Mouse (Mus musculus): ENCODE data around the gene Adh1. TPM values are rescaled to one million over a fixed set of nuclear protein-coding genes. Genes with fewer than 3 reads are reported as not detected.

Gene Adh1
- polyA plus RNA-seq, 1 experiment, result 0.11 TPM

DNA sequence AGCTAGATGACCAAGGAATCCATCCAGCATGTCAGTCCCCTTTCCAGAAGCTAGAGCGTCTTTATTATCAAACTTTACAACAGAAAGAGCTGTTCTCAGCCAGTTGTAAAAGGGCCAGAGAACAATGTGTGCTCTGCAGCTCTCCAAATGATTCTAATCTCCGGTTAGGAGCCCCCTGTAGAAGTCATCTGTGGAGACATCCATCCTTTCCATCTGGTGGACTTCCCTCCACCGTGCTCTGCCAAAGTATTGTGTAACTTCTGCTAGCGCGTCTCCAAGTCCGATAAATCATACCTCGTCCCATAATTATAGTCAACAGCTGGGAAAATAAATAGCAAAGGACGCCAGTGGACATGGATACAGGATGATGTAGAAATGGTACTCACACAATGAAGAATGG, 12.0 kb upstream of the Adh1 start:
- H3K9me3 ChIP-seq, result no peaks in the 10 kb centered on the region
- H3K4me1 ChIP-seq, result no peaks in the 10 kb centered on the region
- no peak overlapping the region for H3K4me3 ChIP-seq (replicated peaks)
- no peaks in the 10 kb centered on the region for H3K36me3 ChIP-seq (replicated peaks; ENCODE audit: low read length)
- no peak for TF ChIP-seq FLI1 (IDR thresholded peaks at IDR 0.05; ENCODE audit: low read length)
- no peak for TF ChIP-seq GATA1 (IDR thresholded peaks at IDR 0.05; ENCODE audit: borderline replicate concordance, low read length)
- peaks cover 5% of the 10 kb centered on the region for H3K27me3 ChIP-seq (replicated peaks)

DNA sequence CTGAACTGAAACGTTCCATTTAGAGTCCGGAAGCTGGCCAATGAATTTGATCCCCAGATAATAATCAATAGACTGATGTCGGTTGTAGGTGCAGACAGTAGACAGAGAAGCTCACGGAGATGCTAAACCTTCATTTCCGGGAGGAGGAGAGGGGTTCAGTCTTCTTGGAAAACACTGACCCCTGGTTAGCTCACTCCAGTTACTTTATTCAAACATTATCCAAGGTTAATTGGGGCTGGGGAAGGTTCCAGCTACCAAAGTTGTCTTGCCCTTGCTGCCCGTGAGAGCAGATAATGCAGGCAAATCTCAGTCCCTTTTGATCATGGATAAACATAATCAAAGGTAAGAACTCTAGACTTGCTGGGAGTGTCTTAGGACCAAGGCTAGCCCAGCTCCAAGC, 9.6 kb upstream of the Adh1 start:
- H3K27me3 ChIP-seq (replicated peaks), result peaks cover 5% of the 10 kb centered on the region
- H3K9me3 ChIP-seq, result no peaks in the 10 kb centered on the region
- TF ChIP-seq FLI1 (IDR thresholded peaks at IDR 0.05; ENCODE audit: low read length) (no peak), GATA1 (IDR thresholded peaks at IDR 0.05; ENCODE audit: borderline replicate concordance, low read length) (no peak)
- no peaks in the 10 kb centered on the region for H3K4me1 ChIP-seq
- H3K36me3 ChIP-seq (replicated peaks; ENCODE audit: low read length), result no peaks in the 10 kb centered on the region
- no peak overlapping the region for H3K4me3 ChIP-seq (replicated peaks)

GRCm38 (mm10) chr3:138254205-138254604, 6.6 kb upstream of the Adh1 start:
- Histone ChIP-seq H3K27me3 (replicated peaks) (no peaks in the 10 kb centered on the region), H3K4me1 (no peaks in the 10 kb centered on the region), H3K9me3 (no peaks in the 10 kb centered on the region), H3K4me3 (replicated peaks) (no peak overlapping the region), H3K36me3 (replicated peaks; ENCODE audit: low read length) (no peaks in the 10 kb centered on the region)
- TF ChIP-seq FLI1 (IDR thresholded peaks at IDR 0.05; ENCODE audit: low read length) (no peak), GATA1 (IDR thresholded peaks at IDR 0.05; ENCODE audit: borderline replicate concordance, low read length) (no peak)

- no peaks in the 10 kb centered on the region for H3K4me1 ChIP-seq
- H3K36me3 ChIP-seq (replicated peaks; ENCODE audit: low read length), result no peaks in the 10 kb centered on the region
- H3K9me3 ChIP-seq, result no peaks in the 10 kb centered on the region
- no peak overlapping the region for H3K4me3 ChIP-seq (replicated peaks)
- no peaks in the 10 kb centered on the region for H3K27me3 ChIP-seq (replicated peaks)
- no peak for TF ChIP-seq GATA1 (IDR thresholded peaks at IDR 0.05; ENCODE audit: borderline replicate concordance, low read length)
- TF ChIP-seq FLI1 (IDR thresholded peaks at IDR 0.05; ENCODE audit: low read length), result no peak
These were observed 5.4 kb upstream of the Adh1 start for GRCm38 (mm10) chr3:138255366-138255765.

GRCm38 (mm10) chr3:138255780-138256550, 4.8 kb upstream of the Adh1 start:
- Histone ChIP-seq H3K4me1 (no peaks in the 10 kb centered on the region), H3K27me3 (replicated peaks) (no peaks in the 10 kb centered on the region), H3K4me3 (replicated peaks) (no peak overlapping the region), H3K9me3 (no peaks in the 10 kb centered on the region), H3K36me3 (replicated peaks; ENCODE audit: low read length) (no peaks in the 10 kb centered on the region)
- TF ChIP-seq FLI1 (IDR thresholded peaks at IDR 0.05; ENCODE audit: low read length) (no peak), GATA1 (IDR thresholded peaks at IDR 0.05; ENCODE audit: borderline replicate concordance, low read length) (no peak)

DNA sequence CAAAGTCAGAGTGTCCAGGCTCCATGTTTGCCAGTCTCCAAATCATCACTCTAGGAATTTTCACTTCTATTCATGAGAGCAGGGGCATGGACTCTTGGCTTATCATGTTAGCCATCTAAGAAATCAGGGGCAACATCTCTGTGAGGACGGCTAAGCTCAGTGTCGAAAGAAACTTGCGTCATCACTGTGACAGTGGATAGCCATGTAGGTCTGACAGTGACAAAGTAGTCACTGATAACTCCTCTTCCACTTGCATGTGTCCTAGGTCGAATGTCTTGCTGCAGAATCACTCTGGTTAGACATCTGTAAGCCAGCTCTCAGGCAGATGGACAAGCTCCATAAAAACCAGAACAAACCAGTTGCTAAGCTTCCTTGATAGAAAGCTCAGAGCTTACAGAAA, 1.8 kb downstream of the Adh1 start:
- no peaks in the 10 kb centered on the region for H3K27me3 ChIP-seq (replicated peaks)
- H3K4me1 ChIP-seq, result no peaks in the 10 kb centered on the region
- H3K9me3 ChIP-seq, result no peaks in the 10 kb centered on the region
- H3K4me3 ChIP-seq (replicated peaks), result no peak overlapping the region
- TF ChIP-seq GATA1 (IDR thresholded peaks at IDR 0.05; ENCODE audit: borderline replicate concordance, low read length) (no peak), FLI1 (IDR thresholded peaks at IDR 0.05; ENCODE audit: low read length) (no peak)
- H3K36me3 ChIP-seq (replicated peaks; ENCODE audit: low read length), result no peaks in the 10 kb centered on the region

DNA sequence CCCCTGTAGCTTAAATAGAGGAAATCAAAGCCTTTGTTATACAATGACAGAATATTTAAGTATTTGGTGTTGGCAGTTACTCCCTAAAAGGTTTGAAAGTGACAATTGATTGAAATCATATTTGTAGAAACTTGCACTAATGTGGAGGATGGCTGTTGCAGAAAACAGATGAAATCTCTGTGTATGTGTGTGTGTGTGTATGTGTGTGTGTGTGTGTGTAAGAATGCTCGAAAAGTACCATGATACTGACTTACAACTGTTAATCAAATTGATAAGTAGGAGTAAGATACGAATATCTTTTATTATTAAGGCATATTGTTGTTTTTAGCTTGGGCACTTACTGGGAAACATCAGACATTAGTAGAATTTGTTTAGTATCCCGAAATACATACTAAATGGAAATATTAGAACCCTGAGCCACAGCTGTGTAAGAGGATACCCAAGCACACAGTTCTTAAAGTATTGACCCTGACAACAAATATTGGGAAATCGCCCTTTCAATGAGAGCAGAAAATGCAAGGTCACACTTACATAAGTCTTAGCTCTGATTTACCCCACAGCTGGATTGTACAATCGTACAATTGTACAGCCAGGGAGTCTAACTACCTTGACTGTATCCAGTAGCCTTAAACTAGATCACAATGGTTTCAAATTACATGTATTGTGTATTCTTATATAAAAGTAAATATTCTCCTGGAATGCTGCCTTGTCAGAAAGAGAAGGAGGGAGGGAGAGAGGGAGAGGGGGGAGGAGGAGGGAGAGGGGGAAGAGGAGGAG, 2.6 kb downstream of the Adh1 start:
- Histone ChIP-seq H3K4me1 (no peaks in the 10 kb centered on the region), H3K27me3 (replicated peaks) (no peaks in the 10 kb centered on the region), H3K9me3 (no peaks in the 10 kb centered on the region), H3K4me3 (replicated peaks) (no peak overlapping the region), H3K36me3 (replicated peaks; ENCODE audit: low read length) (no peaks in the 10 kb centered on the region)
- no peak for TF ChIP-seq FLI1 (IDR thresholded peaks at IDR 0.05; ENCODE audit: low read length)
- no peak for TF ChIP-seq GATA1 (IDR thresholded peaks at IDR 0.05; ENCODE audit: borderline replicate concordance, low read length)

GRCm38 (mm10) chr3:138264648-138265047, 3.9 kb downstream of the Adh1 start:
- TF ChIP-seq FLI1 (IDR thresholded peaks at IDR 0.05; ENCODE audit: low read length) (no peak), GATA1 (IDR thresholded peaks at IDR 0.05; ENCODE audit: borderline replicate concordance, low read length) (no peak)
- Histone ChIP-seq H3K9me3 (no peaks in the 10 kb centered on the region), H3K27me3 (replicated peaks) (no peaks in the 10 kb centered on the region), H3K4me1 (no peaks in the 10 kb centered on the region), H3K36me3 (replicated peaks; ENCODE audit: low read length) (no peaks in the 10 kb centered on the region), H3K4me3 (replicated peaks) (no peak overlapping the region)

- H3K36me3 ChIP-seq (replicated peaks; ENCODE audit: low read length), result no peaks in the 10 kb centered on the region
- no peaks in the 10 kb centered on the region for H3K4me1 ChIP-seq
- H3K4me3 ChIP-seq (replicated peaks), result no peak overlapping the region
- H3K9me3 ChIP-seq, result no peaks in the 10 kb centered on the region
- TF ChIP-seq FLI1 (IDR thresholded peaks at IDR 0.05; ENCODE audit: low read length) (no peak), GATA1 (IDR thresholded peaks at IDR 0.05; ENCODE audit: borderline replicate concordance, low read length) (no peak)
- H3K27me3 ChIP-seq (replicated peaks), result no peaks in the 10 kb centered on the region
These were observed 9.7 kb downstream of the Adh1 start for GRCm38 (mm10) chr3:138270507-138270906.

GRCm38 (mm10) chr3:138271297-138271696, 10.5 kb downstream of the Adh1 start:
- no peak overlapping the region for H3K4me3 ChIP-seq (replicated peaks)
- H3K4me1 ChIP-seq, result no peaks in the 10 kb centered on the region
- H3K9me3 ChIP-seq, result no peaks in the 10 kb centered on the region
- TF ChIP-seq FLI1 (IDR thresholded peaks at IDR 0.05; ENCODE audit: low read length) (no peak), GATA1 (IDR thresholded peaks at IDR 0.05; ENCODE audit: borderline replicate concordance, low read length) (no peak)
- H3K27me3 ChIP-seq (replicated peaks), result no peaks in the 10 kb centered on the region
- H3K36me3 ChIP-seq (replicated peaks; ENCODE audit: low read length), result no peaks in the 10 kb centered on the region
